Mouse (Mus musculus): ENCODE measurements at regions not wholly inside any gene's neighbourhood (a gene's known extent, or its start where the extent isn't known, plus 50 kb on each side); places are given as distances from the start of the nearest gene placed in this dataset.

DNA sequence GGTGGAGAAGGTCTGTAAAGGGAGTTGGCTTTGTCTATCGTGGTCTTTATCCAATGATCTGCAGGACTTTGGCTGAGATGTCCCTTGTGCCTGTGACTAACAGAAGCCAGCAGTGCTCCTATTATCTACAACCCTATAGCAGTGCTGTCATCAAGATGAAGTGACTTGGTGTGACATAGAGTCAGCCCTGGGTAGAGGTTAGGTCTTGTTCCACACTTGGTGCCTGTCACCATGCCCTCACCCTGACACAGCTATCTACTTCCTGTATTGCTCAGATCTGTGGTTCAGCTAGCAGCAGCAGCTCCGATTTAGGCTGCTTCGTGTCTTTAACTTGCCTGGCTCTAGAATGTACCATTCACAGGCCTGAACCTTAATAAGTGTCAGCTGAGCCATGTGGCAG is 100.6 kb downstream of the Rchy1 start:
- TF ChIP-seq CTCF (IDR thresholded peaks at IDR 0.05; ENCODE audit: control insufficient read depth, insufficient read depth, insufficient read length) = no peak
- no peak for TF ChIP-seq MAX (IDR thresholded peaks at IDR 0.05)
- TF ChIP-seq MYOG (IDR thresholded peaks at IDR 0.05; ENCODE audit: control insufficient read depth, extremely low read depth, insufficient read length) = no peak
- TF ChIP-seq USF1 (IDR thresholded peaks at IDR 0.05; ENCODE audit: low read depth) = no peak

All from C2C12 (cell line).